Mouse (Mus musculus) liver, embryonic 14.5 days (tissue): ENCODE measurements around the gene Galnt16. TPM values are rescaled to one million over a fixed set of nuclear protein-coding genes. Genes with fewer than 3 reads are reported as not detected.
A peak's percentile ranks its signal among the peaks of the same experiment; 100 is the strongest.

Experiments
- ATAC-seq: fragments of 200-750 bp; cut with Nextera tagmentation; 2 replicates; pipeline ENCODE4 v1.8.0; 2017; ENCODE audit warnings: moderate number of reproducible peaks, mild to moderate bottlenecking, moderate library complexity; ENCODE audit not compliant: insufficient read depth
- DNase-seq, 3 experiments: peaks; one replicate each; pipeline ENCODE4 v3.0.0-alpha.2; 2012 to 2013; ENCODE audit warnings: low read depth in 3 of 3, low spot score in 3 of 3
- H3K27ac ChIP-seq: fragments of 300-500 bp; sonication (generic); 2 replicates; pipeline ENCODE4 v1.5.1; 2014; ENCODE audit warnings: moderate library complexity, mild to moderate bottlenecking, control low read depth, inconsistent platforms
- H3K27me3 ChIP-seq: fragments of 300-500 bp; sonication (generic); 2 replicates; pipeline ENCODE4 v1.6.1; 2014; ENCODE audit warnings: mild to moderate bottlenecking, low read length, moderate library complexity; ENCODE audit not compliant: control insufficient read depth, insufficient read depth
- H3K36me3 ChIP-seq: fragments of 300-500 bp; sonication (generic); replicated peaks from 2 replicates; pipeline ENCODE4 v1.6.1; 2014; ENCODE audit warnings: low read depth; ENCODE audit not compliant: control insufficient read depth, insufficient read depth
- H3K4me1 ChIP-seq, 2 experiments: fragments of 200-500 bp in 1 of 2; fragments of 300-500 bp in 1 of 2; sonication (generic) in 1 of 2; replicated peaks; 2 replicates each; pipeline ENCODE4 v1.6.1; 2012 to 2014; ENCODE audit warnings: antibody characterized with exemption in 1 of 2, inconsistent platforms in 1 of 2, low read length in 1 of 2; ENCODE audit not compliant: control insufficient read depth in 2 of 2, insufficient read depth in 2 of 2
- H3K4me2 ChIP-seq: fragments of 300-500 bp; sonication (generic); 2 replicates; pipeline ENCODE4 v1.6.1; 2014; ENCODE audit warnings: low read depth, mild to moderate bottlenecking, control low read depth, moderate library complexity
- H3K4me3 ChIP-seq, 2 experiments: fragments of 200-500 bp in 1 of 2; fragments of 300-500 bp in 1 of 2; sonication (generic) in 1 of 2; 2 replicates each; pipeline ENCODE4 v1.5.1; 2012 to 2014; ENCODE audit warnings: low read depth in 2 of 2, low read length in 2 of 2, mild to moderate bottlenecking in 2 of 2, control low read depth in 1 of 2, inconsistent platforms in 1 of 2, moderate library complexity in 1 of 2; ENCODE audit not compliant: insufficient read depth in 1 of 2
- H3K9ac ChIP-seq: fragments of 300-500 bp; sonication (generic); replicated peaks from 2 replicates; pipeline ENCODE4 v1.6.1; 2014; ENCODE audit warnings: mild to moderate bottlenecking, control low read depth, moderate library complexity
- H3K9me3 ChIP-seq: fragments of 300-500 bp; sonication (generic); 2 replicates; pipeline ENCODE4 v1.6.1; 2016; ENCODE audit warnings: low read length, mixed read lengths; ENCODE audit not compliant: control insufficient read depth
- CTCF ChIP-seq: IDR thresholded peaks from 2 replicates; pipeline ENCODE4 v1.5.1; 2016; ENCODE audit warnings: antibody characterized with exemption, low read depth, control low read depth
- EP300 ChIP-seq: IDR thresholded peaks from 2 replicates; pipeline ENCODE4 v1.6.1; 2016; ENCODE audit warnings: antibody characterized with exemption, low read depth
- WGBS: fragments of 180-500 bp; shearing (Covaris S2); extraction: QIAGEN DNeasy Blood & Tissue Kit; methylation state at CpG from one replicate; pipeline ENCODE4 v1.1.7; 2014; ENCODE audit not compliant: insufficient replicate concordance; 5-methylcytosine and 5-hydroxymethylcytosine counted together
- polyA plus RNA-seq, 2 experiments: library from polyadenylated mRNA; depleted of rRNA in 1 of 2; stranded (reverse) in 1 of 2; unstranded in 1 of 2; fragments of >200 nt; fragmentation: Nextera tagmentation in 1 of 2; extraction: Ambion mirVana in 1 of 2; gene quantifications; 2 replicates each; pipeline versions ENCODE4 v1.2.1 to v1.2.3; 2012 to 2014

Galnt16 gene
- polyA plus RNA-seq, 2 experiments = 0.04 to 0.07 TPM

DNA sequence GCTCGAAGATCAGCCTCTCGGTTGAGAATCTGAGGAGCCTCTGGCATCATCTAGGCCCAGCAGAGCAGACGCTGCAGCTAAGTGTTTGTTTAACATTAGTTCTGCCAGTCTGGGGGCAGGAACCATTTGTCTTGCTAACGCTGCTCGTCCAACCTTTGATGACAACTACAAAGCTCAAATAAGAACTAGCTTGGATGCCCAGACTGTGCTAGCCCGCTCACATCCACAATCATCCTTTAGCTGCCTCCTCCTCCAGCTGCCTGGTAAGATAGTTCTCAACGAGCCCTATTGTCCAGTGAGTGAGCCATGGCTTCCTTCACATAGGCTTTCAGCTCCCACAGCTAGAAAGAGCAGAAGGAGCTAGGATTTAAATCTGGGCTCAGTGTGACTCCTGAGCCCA is 80.2 kb downstream of the Galnt16 start:
- H3K4me1 ChIP-seq = peaks cover 0 to 24% of the 10 kb centered on the region in 2 experiments; a peak in 2 of 4 replicates

DNA sequence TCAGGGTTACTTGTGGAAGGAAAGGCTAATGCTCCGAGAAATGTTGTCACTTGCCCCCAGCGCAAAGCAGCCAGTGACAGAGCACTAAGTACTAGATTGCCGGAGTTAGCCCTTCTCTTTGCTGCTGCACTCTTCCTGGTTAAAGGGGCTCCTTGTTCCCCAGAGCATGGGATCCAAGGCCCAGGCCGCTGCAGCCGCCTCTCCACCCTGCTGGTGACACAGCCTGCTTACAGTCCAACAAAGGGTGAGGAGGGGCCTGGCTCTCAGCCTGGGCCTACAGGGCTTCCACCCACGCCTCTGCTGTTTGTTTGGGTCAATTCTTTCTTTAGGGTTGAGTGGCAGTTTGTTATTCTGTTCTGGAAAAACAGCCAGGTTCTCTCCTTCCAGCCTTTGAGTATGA is 80.7 kb downstream of the Galnt16 start:
- Histone ChIP-seq H3K27me3 (no peaks in the 10 kb centered on the region), H3K4me3 (no peak overlapping the region), H3K9me3 (no peaks in the 10 kb centered on the region), H3K36me3 (no peaks in the 10 kb centered on the region), H3K4me1 (peaks cover 0 to 29% of the 10 kb centered on the region in 2 experiments; a peak in 2 of 4 replicates), H3K4me2 (no peak overlapping the region), H3K9ac (no peak overlapping the region), H3K27ac (no peak overlapping the region)
- 57% methylated on average over 6 of the region's 6 CpGs for WGBS
- TF ChIP-seq EP300 (no peak), CTCF (peak; percentile 15; the same call in 1 of the 2 replicates)
- DNase-seq (no peak), ATAC-seq (no peak)

More for the DNA sequence above, 80.2 kb downstream of the Galnt16 start:
- ATAC-seq = no peak
- 49% methylated on average over 7 of the region's 7 CpGs for WGBS
- DNase-seq = no peak
- TF ChIP-seq CTCF (no peak), EP300 (no peak)
- H3K4me3 ChIP-seq = no peak overlapping the region
- no peaks in the 10 kb centered on the region for H3K36me3 ChIP-seq
- H3K9ac ChIP-seq = no peak overlapping the region
- no peaks in the 10 kb centered on the region for H3K27me3 ChIP-seq
- no peak overlapping the region for H3K4me2 ChIP-seq
- no peaks in the 10 kb centered on the region for H3K9me3 ChIP-seq
- no peak overlapping the region for H3K27ac ChIP-seq

DNA sequence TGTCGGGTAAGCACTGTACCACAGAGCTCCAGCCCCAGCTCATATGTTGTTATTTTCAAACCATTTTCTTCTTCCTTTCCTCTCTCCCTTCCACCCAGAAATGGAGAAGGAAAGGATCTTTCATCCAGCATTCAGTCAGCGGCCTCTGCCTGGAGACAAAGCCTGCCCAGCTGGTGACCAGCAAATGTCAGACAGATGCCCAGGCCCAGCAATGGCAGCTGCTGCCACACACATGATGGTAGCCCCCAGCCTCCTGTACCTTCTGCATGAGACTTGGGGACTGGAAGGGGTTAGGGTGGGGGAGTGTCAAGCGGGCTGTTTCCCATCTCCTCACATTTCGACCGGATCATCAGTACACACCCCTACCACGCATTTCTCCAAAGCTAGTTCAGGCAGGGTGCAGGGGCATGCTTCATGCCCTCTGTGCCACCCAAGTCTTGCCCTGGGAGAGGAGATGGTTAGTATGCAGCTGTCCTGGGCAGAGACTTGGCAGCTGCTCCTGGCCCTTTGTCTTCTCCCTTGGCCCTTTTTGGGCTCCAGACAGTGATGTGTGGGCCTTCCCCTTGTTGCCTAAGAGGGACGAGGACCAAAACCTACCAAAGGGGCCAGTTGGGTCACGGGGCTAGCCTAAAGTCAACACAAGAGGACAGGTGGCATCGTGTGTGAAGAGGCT is 83.7 kb downstream of the Galnt16 start:
- H3K27ac ChIP-seq = no peak overlapping the region
- H3K27me3 ChIP-seq = no peaks in the 10 kb centered on the region
- no peak overlapping the region for H3K4me3 ChIP-seq
- H3K4me1 ChIP-seq = peaks cover 0 to 18% of the 10 kb centered on the region in 2 experiments; a peak in 2 of 4 replicates
- WGBS = 71% methylated on average over 9 of the region's 9 CpGs
- no peak for ATAC-seq
- TF ChIP-seq CTCF (no peak), EP300 (no peak)
- no peaks in the 10 kb centered on the region for H3K9me3 ChIP-seq
- no peak overlapping the region for H3K9ac ChIP-seq
- no peaks in the 10 kb centered on the region for H3K36me3 ChIP-seq
- H3K4me2 ChIP-seq = no peak overlapping the region
- no peak for DNase-seq

DNA sequence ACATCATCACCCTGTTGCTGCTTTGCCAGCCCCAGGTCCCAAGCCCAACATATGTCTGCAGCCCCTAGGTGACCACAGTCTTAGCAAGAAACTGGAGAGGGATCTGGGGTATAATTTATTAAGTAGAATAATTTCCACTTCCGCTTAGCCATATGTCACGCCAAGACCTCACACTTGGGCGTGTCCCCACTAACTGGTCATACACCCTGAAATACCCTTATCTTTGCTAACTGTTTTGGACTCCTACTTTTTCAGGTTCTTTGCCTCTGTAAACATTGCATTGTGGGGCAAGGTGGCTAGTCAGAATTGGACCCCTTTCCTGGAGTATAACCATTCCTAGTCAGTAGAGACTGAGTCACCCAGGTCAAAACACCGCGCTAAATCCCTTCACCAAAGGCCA is 84.4 kb downstream of the Galnt16 start:
- Histone ChIP-seq H3K9me3 (no peaks in the 10 kb centered on the region), H3K27ac (no peak overlapping the region), H3K4me3 (no peak overlapping the region), H3K4me2 (no peak overlapping the region), H3K4me1 (peaks cover 0 to 18% of the 10 kb centered on the region in 2 experiments; a peak in 2 of 4 replicates), H3K36me3 (no peaks in the 10 kb centered on the region), H3K27me3 (no peaks in the 10 kb centered on the region), H3K9ac (no peak overlapping the region)
- TF ChIP-seq CTCF (no peak), EP300 (no peak)
- 64% methylated on average over 5 of the region's 5 CpGs for WGBS
- no peak for DNase-seq
- no peak for ATAC-seq

DNA sequence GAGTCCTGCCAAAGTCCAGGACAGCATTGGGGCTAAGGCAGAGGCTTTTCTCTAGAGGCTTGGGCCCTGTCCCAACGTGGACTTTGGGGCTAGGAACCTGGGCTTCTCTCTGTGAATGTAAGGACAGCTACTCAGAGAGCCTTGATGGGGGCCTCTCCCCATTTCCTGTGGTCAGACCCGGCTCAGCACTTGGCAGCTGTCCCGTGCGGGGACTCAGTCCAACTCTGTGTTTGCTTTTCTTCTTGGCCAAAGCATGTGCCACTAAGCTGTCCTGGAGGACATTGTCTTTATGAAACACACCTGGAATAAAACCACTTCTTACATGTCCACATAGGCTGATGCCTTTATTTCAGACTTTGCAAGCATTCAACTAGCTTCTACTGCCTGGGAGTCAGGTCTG is 85.5 kb downstream of the Galnt16 start:
- ATAC-seq = no peak
- H3K4me2 ChIP-seq = no peak overlapping the region
- 12% methylated on average over 4 of the region's 4 CpGs for WGBS
- H3K4me3 ChIP-seq = no peak overlapping the region
- no peaks in the 10 kb centered on the region for H3K27me3 ChIP-seq
- H3K36me3 ChIP-seq = no peaks in the 10 kb centered on the region
- no peak for DNase-seq
- no peaks in the 10 kb centered on the region for H3K9me3 ChIP-seq
- H3K27ac ChIP-seq = no peak overlapping the region
- TF ChIP-seq EP300 = no peak
- TF ChIP-seq CTCF = no peak
- no peak overlapping the region for H3K9ac ChIP-seq
- peaks cover 0 to 18% of the 10 kb centered on the region in 2 experiments; a peak in 2 of 4 replicates for H3K4me1 ChIP-seq
